Mouse (Mus musculus) ES-Bruce4 (cell line): ENCODE measurements at regions not wholly inside any gene's neighbourhood (a gene's known extent, or its start where the extent isn't known, plus 50 kb on each side); places are given as distances from the start of the nearest gene placed in this dataset.

Experiments used
- CTCF ChIP-seq: IDR thresholded peaks from one replicate; pipeline ENCODE4 v1.8.1; 2011; ENCODE audit warnings: low read depth, low read length
- EP300 ChIP-seq: IDR thresholded peaks from 2 replicates; pipeline ENCODE4 v1.6.1; 2011; ENCODE audit warnings: low read depth, low read length; ENCODE audit not compliant: insufficient read depth

DNA sequence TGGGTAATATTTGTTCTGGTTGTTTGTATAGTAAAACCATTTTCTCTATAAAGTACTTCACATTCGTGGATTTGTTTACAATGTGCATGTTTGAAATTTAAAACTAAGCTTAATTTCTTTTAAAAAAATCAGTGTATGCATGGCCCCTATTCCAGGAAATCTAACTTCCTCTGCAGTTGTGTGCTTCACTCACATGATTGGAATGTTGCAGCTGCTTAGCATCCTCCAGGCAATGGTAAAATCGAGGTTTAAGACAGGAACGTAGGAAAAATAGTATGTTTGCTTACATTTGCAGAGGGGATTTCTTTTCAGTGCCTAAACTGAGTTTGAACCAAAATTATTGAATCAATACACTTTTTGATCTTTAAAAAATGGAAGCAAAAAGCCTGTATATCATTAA is 217.5 kb downstream of the Ptprc start:
- TF ChIP-seq CTCF (no peak), EP300 (no peak)
